Mouse (Mus musculus) heart, embryonic 12.5 days (tissue): ENCODE measurements around the gene Kif12. TPM values are rescaled to one million over a fixed set of nuclear protein-coding genes. Genes with fewer than 3 reads are reported as not detected.

Experiments used
- ATAC-seq: fragments of 200-750 bp; cut with Nextera tagmentation; 2 replicates; pipeline ENCODE4 v1.8.0; 2017; ENCODE audit warnings: moderate TSS enrichment, moderate library complexity; ENCODE audit not compliant: insufficient number of reproducible peaks, low FRiP score
- H3K27ac ChIP-seq: fragments of 300-500 bp; sonication (generic); 2 replicates; pipeline ENCODE4 v1.5.1; 2016; ENCODE audit warnings: mild to moderate bottlenecking, moderate library complexity; ENCODE audit not compliant: poor library complexity, severe bottlenecking
- H3K27me3 ChIP-seq: fragments of 300-500 bp; sonication (generic); replicated peaks from 2 replicates; pipeline ENCODE4 v1.6.1; 2016; ENCODE audit warnings: mild to moderate bottlenecking, moderate library complexity
- H3K36me3 ChIP-seq: fragments of 300-500 bp; sonication (generic); 2 replicates; pipeline ENCODE4 v1.6.1; 2016; ENCODE audit warnings: mild to moderate bottlenecking, moderate library complexity
- H3K4me1 ChIP-seq: fragments of 300-500 bp; sonication (generic); replicated peaks from 2 replicates; pipeline ENCODE4 v1.6.1; 2016; ENCODE audit warnings: mild to moderate bottlenecking
- H3K4me2 ChIP-seq: fragments of 300-500 bp; sonication (generic); 2 replicates; pipeline ENCODE4 v1.6.1; 2016; ENCODE audit warnings: mild to moderate bottlenecking, moderate library complexity
- H3K4me3 ChIP-seq: fragments of 300-500 bp; sonication (generic); 2 replicates; pipeline ENCODE4 v1.5.1; 2016; ENCODE audit warnings: mild to moderate bottlenecking
- H3K9ac ChIP-seq: fragments of 300-500 bp; sonication (generic); 2 replicates; pipeline ENCODE4 v1.6.1; 2016; ENCODE audit warnings: mild to moderate bottlenecking, moderate library complexity
- H3K9me3 ChIP-seq: fragments of 300-500 bp; sonication (generic); replicated peaks from 2 replicates; pipeline ENCODE4 v1.6.1; 2016; ENCODE audit warnings: mild to moderate bottlenecking, moderate library complexity
- WGBS: fragments of 180-500 bp; shearing (Covaris S2); methylation state at CpG from one replicate; pipeline ENCODE4 v1.1.7; 2016; 5-methylcytosine and 5-hydroxymethylcytosine counted together
- polyA plus RNA-seq: library from polyadenylated mRNA; unstranded; fragments of >200 nt; fragmentation: Nextera tagmentation; extraction: Ambion mirVana; gene quantifications from 2 replicates; pipeline ENCODE4 v1.2.1, GENCODE M21; 2016

The Kif12 gene
- polyA plus RNA-seq = 0.14 and 0.46 TPM in 2 replicates

DNA sequence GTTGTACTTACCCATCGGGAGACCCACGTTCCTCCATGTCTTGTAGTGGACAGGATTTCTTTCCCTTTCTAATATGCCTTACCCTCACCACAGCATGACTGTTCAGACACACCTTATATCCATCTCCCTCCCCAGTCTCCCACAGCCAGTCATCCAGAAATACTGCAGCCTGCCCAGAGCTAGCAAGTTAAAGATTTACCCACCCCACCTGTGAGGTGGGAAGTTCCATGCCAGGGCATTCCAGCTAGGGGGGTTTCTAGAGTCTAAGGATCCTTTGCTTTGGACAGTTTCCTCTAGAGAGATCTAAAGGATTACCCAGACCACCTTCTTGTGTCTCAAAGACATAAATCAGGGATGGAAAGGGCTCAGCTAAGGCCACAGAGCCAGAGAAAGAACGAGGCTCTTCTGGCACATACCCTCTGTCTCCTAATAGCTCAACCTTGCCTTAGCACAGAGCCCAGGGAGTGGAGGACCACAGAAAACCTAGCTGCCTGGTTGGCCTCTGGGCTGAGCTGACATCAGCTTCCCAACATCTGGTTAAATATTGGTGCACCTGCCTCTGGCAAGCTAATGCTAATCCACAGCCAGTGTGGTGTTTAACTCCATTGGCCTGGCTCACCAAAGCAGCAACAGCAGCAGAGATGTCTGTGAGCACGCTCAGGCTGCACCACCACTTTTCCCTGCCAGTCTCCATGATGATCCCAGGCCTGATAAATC, at the start of gene Kif12:
Gene Kif12 (minus strand): TSS at position 163 of the 717 bp plus-strand sequence.
- WGBS = 76% methylated on average over 4 of the region's 4 CpGs
- peaks cover 58% of the 10 kb centered on the region for H3K27me3 ChIP-seq

DNA sequence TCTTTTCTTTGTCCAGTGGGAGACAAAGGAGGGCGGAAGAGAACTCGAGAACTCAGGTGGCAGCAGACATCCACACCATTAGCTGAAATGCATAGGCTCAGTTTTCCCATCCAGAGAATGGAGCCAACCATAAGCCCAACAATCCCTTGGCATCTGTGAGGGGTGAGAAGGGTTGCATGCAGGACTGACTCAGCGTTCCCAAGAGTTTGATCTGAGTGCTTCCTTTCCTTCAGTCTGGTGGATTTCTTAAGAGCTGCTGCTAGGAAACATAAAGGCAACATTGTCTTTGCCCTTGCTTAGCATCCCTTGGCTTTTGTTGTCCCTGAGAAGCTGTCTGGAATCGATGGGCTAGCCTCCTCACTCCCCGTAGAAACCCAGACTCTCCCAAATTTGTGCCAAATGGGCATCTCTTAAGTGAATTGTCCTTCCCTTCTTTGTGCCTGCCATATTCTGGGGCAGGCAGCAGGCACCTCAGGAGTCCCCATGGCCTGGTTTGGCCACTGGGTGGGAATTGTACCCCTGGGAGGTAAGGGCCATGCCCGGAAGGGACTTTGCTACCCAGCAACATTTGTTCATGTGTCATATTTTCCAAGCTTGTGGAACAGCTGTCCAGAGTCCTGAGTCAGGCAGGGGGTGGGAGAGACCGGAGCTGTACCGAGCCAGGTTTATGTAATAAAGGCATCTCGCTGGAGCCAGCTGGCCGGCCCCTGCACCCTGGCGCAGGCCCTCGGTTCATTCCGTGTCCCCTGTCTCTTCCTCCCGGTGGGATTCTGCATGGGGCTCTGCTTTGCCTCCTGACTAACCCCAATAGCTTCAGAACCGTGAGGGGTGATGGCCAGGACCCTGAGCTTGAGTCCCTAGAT, 49.4 kb upstream of the Kif12 start:
- ATAC-seq = no peak
- Histone ChIP-seq H3K27me3 (peaks cover 19% of the 10 kb centered on the region), H3K36me3 (0 out of 2 replicates have a peak, but pooled peaks cover 5% of the 10 kb centered on the region), H3K4me3 (no peak overlapping the region), H3K9me3 (no peaks in the 10 kb centered on the region), H3K9ac (no peak overlapping the region), H3K4me1 (peaks cover 22% of the 10 kb centered on the region), H3K27ac (no peak overlapping the region), H3K4me2 (no peak overlapping the region)
- 83% methylated on average over 15 of the region's 15 CpGs for WGBS

More for the DNA sequence above, at the start of gene Kif12:
- H3K27ac ChIP-seq = no peak within 1 kb of the TSS
- ATAC-seq = no peak
- H3K4me1 ChIP-seq = no peaks in the 10 kb centered on the region
- H3K4me2 ChIP-seq = no peak within 1 kb of the TSS
- no peak within 1 kb of the TSS for H3K9ac ChIP-seq
- no peaks in the 10 kb centered on the region for H3K36me3 ChIP-seq
- H3K4me3 ChIP-seq = no peak within 1 kb of the TSS
- peaks cover 6% of the 10 kb centered on the region; the same call in 1 of the 2 replicates for H3K9me3 ChIP-seq

DNA sequence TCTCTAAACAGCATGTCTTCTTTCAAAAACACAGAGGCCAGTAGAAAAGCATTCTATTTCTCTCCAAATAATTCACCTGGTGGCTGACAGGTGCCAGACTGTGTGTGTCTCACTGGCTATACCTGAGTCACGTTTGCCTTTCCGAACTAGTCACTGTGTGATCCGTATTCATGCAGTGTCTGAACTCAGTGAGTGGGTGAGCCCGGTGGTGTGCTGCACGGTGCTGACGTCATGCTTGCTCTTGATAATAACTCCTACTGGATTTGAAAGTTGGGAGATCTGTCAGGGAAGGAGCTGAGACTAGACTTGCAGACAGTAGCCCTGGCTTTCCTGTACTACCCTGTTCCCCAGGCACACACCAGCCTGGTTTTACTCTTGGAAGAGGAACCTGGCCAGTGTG, 47.7 kb upstream of the Kif12 start:
- H3K27me3 ChIP-seq = peaks cover 21% of the 10 kb centered on the region

DNA sequence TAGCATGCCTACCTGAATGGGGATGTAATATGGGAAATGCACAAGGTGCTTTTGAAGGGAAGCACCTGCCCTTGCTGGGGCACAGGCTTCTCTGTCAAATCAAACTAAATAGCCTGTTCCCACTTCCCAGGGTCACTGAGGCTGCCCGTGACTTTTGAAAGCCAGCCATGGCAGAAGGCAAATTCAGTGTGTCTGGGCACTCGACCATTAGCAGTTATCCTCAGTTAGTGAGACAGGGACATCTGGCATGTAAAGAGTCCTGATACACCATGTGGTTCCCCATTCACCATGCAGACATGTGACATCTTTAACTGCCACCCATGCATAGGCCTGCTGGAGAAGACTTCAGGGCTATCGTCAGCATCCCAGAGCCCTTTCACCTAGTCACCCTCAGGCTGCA, 47.1 kb upstream of the Kif12 start:
- no peak overlapping the region for H3K27ac ChIP-seq
- ATAC-seq = no peak

More for the DNA sequence above, 47.7 kb upstream of the Kif12 start:
- no peak overlapping the region for H3K9ac ChIP-seq
- no peak overlapping the region for H3K27ac ChIP-seq
- 0 out of 2 replicates have a peak, but pooled peaks cover 1% of the 10 kb centered on the region for H3K36me3 ChIP-seq
- no peak overlapping the region for H3K4me2 ChIP-seq
- H3K9me3 ChIP-seq = no peaks in the 10 kb centered on the region
- WGBS = 52% methylated on average over 6 of the region's 6 CpGs
- H3K4me1 ChIP-seq = peaks cover 19% of the 10 kb centered on the region
- no peak overlapping the region for H3K4me3 ChIP-seq
- no peak for ATAC-seq

DNA sequence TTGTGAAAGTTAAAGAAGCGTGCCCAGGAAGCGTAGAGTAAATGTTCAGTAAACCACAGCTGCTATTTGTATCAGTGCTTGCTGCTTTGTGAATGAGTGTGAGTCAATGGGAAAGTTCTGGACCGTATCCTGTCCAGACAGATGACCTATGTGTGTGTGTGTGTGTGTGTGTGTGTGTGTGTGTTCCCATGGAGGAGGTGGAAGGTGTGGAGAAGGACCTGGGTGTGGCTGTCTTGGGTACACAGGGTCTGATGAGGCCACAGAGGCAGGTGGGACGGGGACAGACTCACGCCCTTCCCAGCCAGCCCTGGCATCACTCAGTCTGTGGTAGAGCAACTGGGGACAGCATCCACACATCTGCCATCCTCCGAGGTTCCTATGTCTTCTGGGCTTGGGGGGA, 45.6 kb upstream of the Kif12 start:
- Histone ChIP-seq H3K36me3 (no peaks in the 10 kb centered on the region), H3K4me2 (no peak overlapping the region), H3K4me3 (no peak overlapping the region), H3K4me1 (peaks cover 30% of the 10 kb centered on the region), H3K27me3 (peaks cover 37% of the 10 kb centered on the region), H3K9ac (no peak overlapping the region), H3K9me3 (no peaks in the 10 kb centered on the region), H3K27ac (no peak overlapping the region)
- 80% methylated on average over 6 of the region's 6 CpGs for WGBS
- ATAC-seq = no peak

More for the DNA sequence above, 47.1 kb upstream of the Kif12 start:
- no peaks in the 10 kb centered on the region for H3K9me3 ChIP-seq
- no peak overlapping the region for H3K4me2 ChIP-seq
- H3K27me3 ChIP-seq = peaks cover 27% of the 10 kb centered on the region
- no peaks in the 10 kb centered on the region for H3K36me3 ChIP-seq
- no peak overlapping the region for H3K9ac ChIP-seq
- 83% methylated on average over 3 of the region's 3 CpGs for WGBS
- no peak overlapping the region for H3K4me3 ChIP-seq
- peaks cover 25% of the 10 kb centered on the region for H3K4me1 ChIP-seq

DNA sequence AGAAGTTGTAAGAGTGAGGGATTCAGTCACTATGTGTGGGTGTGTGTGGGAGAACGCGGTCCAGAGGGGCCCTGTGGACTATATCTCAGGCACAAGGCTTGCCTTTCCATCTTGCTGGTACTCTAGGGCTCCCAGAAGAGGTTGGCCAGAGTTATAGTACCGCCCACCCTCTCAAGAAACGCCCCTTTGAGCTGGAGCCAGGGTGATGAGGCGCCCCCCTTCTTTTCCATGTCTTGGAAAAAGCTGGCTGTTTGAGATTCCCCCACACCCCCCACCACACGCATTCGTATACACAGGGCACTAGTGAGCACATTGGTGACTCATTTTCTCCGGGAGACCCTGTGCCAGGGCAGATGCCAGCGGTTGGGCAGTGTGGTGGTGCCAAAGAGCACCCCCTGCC, 44.6 kb upstream of the Kif12 start:
- Histone ChIP-seq H3K4me1 (peaks cover 30% of the 10 kb centered on the region), H3K4me3 (peak overlapping the region; percentile 78), H3K27me3 (peaks cover 43% of the 10 kb centered on the region), H3K36me3 (no peaks in the 10 kb centered on the region), H3K9me3 (no peaks in the 10 kb centered on the region), H3K27ac (no peak overlapping the region), H3K4me2 (peak overlapping the region; percentile 99), H3K9ac (peak overlapping the region; percentile 89)
- WGBS = 35% methylated on average over 9 of the region's 9 CpGs
- ATAC-seq = 0 out of 2 replicates have a peak, but pooled peaks have one; percentile 22

DNA sequence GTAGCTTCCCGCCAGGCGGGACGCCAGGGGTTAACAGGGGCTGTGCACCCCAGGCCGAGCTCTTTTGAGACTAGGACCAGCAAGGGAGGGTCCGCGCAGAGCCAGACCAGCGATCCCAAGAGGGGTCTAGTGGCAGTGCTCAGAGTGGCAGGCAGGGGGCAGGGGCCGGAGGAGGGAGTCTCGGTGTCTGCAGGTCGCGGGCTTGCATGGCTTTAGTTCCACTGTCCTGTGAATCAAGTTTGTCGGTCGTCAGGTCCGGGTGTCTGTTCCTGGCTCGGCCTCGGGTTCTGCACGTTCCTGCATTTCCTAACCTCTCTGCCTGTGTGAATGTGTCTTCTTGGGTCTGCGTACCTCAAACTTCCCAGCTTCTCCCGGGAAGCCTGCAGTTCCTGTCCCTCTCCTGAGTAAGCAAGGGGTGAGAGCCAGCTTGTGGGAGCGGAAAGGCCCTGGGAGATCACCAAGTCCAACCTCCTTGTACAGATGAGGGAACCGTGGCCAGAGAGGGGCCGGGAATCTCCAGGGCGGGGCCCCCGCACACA, 44.1 kb upstream of the Kif12 start:
- Histone ChIP-seq H3K9me3 (no peaks in the 10 kb centered on the region), H3K4me3 (peak overlapping the region; percentile 78), H3K36me3 (no peaks in the 10 kb centered on the region), H3K4me1 (peaks cover 30% of the 10 kb centered on the region), H3K27me3 (peaks cover 45% of the 10 kb centered on the region), H3K9ac (peak overlapping the region; percentile 89), H3K4me2 (peak overlapping the region; percentile 99), H3K27ac (0 out of 2 replicates have a peak overlapping the region, but pooled peaks have one; percentile 7)
- 3% methylated on average over 24 of the region's 24 CpGs for WGBS
- ATAC-seq = peak; percentile 72

DNA sequence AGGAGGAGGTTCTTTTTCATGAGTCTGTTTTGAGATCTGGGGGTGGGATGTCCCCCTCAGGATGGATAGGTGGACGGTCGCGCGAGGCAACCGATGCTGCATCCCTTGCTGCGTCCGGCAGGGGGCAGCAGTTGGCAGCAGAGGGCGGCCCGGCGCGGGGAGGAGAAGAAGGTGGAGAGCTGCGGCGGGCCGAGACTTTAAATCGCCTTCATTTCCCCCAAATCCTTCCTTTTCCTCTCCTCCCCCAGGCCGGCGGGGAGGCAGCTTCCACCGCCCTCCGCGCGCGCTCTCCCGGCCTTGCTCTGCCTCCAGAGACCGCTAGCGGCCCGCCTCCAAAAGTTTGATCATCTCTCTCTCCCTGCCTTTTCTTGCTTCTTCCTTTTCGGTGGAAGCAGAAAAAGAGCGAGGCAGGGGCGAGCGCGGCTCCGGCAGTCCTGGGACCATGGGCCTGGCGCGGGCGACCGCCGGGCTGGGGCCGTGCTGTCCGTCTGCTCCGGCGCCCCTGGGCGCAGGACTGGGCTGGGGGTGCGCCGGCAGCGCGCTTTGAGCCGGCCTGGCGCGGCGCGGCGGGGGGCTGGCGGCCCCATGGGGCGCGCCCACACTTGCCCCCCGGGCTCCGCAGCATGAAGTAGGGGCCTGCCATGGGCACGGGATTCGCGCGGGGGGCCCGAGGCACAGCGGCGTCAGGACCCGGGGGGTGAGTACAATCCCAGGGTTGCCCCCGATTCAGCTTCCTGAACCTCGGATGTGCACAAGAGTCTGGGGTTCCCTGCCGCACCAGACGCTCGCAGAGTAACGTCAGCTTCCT, 43.5 kb upstream of the Kif12 start:
- under 1% methylated on average over 65 of the region's 71 CpGs for WGBS
- Histone ChIP-seq H3K9me3 (no peaks in the 10 kb centered on the region), H3K4me1 (peaks cover 30% of the 10 kb centered on the region), H3K4me3 (peak overlapping the region; percentile 78), H3K9ac (peak overlapping the region; percentile 89), H3K36me3 (no peaks in the 10 kb centered on the region), H3K27ac (0 out of 2 replicates have a peak overlapping the region, but pooled peaks have one; percentile 7), H3K4me2 (peak overlapping the region; percentile 99), H3K27me3 (peaks cover 48% of the 10 kb centered on the region)
- 0 out of 2 replicates have a peak, but pooled peaks have one; percentile 8 for ATAC-seq

DNA sequence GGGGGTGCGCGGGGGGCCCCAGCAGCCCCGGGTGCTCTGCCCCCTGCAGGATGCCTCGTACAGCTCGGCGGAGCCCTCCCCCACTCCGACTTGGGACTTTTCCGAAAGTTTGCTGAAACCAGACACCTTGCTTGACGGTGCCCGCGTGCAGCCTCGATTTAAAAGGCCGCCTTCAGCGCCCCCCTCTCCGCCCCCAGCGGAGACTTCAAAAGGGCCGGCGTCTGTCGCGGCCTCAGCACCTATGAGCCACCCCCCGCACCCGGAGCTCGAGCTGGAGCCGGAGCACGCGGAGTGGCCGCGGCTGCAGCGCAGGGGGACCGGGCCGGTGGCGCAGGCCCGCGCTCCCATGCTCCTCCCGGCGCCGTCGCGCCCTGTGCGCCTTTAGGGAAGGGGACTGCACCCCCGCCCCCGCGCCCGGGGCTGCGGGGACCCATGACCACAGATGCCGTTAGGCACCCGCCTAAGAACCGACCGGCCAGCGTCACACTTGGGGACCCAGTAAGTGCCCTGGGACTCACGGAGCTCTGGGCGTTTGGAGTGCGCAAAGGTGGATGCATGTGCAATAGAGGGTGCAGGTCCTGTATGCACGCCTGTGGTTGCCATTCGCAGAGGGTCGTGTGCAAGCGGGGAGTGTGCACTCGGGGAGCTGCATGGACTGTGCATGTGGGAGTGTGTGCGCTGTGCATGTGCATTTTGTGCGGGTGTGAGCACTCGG, 42.1 kb upstream of the Kif12 start, which contains the start of gene Col27a1:
Gene Col27a1 (plus strand): TSS at position 98 of the 715 bp plus-strand sequence.
- ATAC-seq = 0 out of 2 replicates have a peak, but pooled peaks have one; percentile 20

DNA sequence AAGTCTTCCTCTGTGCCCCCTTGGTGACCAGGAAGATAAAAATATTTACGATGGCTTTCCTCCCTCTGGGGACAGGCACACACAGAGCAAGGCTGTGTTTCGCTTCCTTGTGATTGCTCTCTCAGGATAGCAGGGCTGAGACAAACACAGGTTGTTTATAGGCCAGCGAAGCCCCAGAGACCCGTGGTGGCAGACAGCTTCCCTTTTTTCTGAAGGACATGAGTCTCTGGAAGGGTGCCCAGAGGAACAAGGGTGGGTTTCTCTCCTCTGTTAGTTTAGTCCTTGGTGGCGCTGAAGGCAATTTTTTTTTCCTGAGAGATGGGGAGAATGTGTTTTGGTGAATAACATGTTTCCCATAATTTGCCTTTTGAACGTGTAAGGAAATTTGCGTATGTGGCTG, 33.7 kb upstream of the Kif12 start:
- ATAC-seq = no peak
- H3K36me3 ChIP-seq = no peaks in the 10 kb centered on the region
- H3K4me1 ChIP-seq = peaks cover 29% of the 10 kb centered on the region
- no peak overlapping the region for H3K9ac ChIP-seq
- 0 out of 2 replicates have a peak, but pooled peaks cover 5% of the 10 kb centered on the region for H3K27me3 ChIP-seq
- H3K9me3 ChIP-seq = no peaks in the 10 kb centered on the region
- WGBS = 66% methylated on average over 7 of the region's 7 CpGs
- no peak overlapping the region for H3K4me2 ChIP-seq
- H3K27ac ChIP-seq = no peak overlapping the region
- H3K4me3 ChIP-seq = no peak overlapping the region

More for the DNA sequence above, 42.1 kb upstream of the Kif12 start, which contains the start of gene Col27a1:
- Histone ChIP-seq H3K4me2 (peak within 1 kb of the TSS; percentile 99), H3K4me3 (peak within 1 kb of the TSS; percentile 78), H3K27me3 (peaks cover 50% of the 10 kb centered on the region), H3K27ac (no peak within 1 kb of the TSS), H3K4me1 (peaks cover 23% of the 10 kb centered on the region), H3K36me3 (no peaks in the 10 kb centered on the region), H3K9me3 (no peaks in the 10 kb centered on the region), H3K9ac (peak within 1 kb of the TSS; percentile 53)
- under 1% methylated on average over 54 of the region's 61 CpGs for WGBS
